Mouse (Mus musculus) ovary, adult 10 weeks (tissue): ENCODE measurements around the gene Gsc2. TPM values are rescaled to one million over a fixed set of nuclear protein-coding genes. Genes with fewer than 3 reads are reported as not detected.

ENCODE experiments used
- polyA plus RNA-seq: library from polyadenylated mRNA; stranded (reverse); fragments of 350-450 nt; fragmentation: Illumina TruSeq; extraction: RNeasy Lipid Tissue Mini Kit (QIAGEN cat#74804); gene quantifications from one replicate; pipeline ENCODE4 v1.2.3, GENCODE M21; 2014

The Gsc2 gene
- polyA plus RNA-seq, result not detected

DNA sequence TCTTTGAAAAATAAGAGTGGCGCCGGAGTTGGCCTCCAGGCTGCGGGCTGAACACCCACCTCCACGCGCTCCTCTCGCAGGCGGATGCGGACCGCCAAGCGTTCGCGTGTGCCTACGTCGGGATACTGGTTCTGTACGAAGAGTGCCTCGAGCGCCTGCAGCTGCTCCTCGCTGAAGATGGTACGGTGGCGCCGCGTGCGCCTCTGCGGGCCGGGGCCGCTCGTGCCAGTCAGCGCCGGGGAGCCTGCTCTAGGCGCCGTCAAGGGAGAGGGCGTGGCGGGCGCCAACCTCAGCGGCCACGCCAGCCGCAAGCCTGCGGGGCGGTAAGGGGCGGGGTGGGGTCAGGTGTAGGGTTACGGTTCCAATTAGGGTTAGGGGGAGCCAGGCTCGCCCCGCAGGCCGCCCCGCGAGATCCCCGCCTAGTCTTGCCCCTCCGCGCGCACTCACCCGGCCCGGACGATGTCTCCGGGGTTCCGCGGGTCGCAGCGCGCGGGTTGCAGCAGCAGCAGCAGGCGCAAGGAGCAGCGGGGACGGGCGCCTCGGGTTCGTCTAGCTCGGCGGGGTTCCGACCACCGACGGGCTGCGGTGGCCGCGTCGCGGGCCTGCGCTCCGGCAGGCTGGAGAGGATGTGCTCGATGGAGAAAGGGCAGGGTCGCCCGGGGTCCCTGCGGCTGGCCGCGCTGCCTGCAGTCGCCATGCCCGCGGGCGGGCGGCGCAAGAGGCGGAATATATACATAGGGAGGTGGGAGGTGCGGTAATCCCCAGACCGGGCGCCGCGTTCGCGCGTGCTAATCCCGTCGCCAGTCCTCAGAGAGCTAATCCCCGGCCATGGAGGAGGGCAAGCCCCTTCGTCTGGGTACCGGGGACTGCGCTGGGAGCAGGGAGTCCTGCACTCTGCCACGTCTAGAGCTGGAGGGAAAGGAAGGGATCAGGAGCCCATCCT lies at the start of gene Gsc2:
Gsc2 (minus strand) TSS at position 753 of the 943 bp plus-strand sequence.

GRCm38 (mm10) chr16:17928087-17928580 lies 13.3 kb upstream of the Gsc2 start, which contains the start of gene Slc25a1:
Gene Slc25a1, minus strand, starts transcription at chr16:17928219.

GRCm38 (mm10) chr16:17911052-17911595 lies 3.7 kb downstream of the Gsc2 start, which contains the start of gene Ess2:
Gene Ess2, minus strand, starts transcription at chr16:17911348.

GRCm38 (mm10) chr16:17898462-17898861 lies 16.4 kb downstream of the Gsc2 start, which contains the start of the genes Dgcr2 and Tssk2:
Gene Dgcr2, minus strand, starts transcription at chr16:17898562.
Gene Tssk2, plus strand, starts transcription at chr16:17898637.

DNA sequence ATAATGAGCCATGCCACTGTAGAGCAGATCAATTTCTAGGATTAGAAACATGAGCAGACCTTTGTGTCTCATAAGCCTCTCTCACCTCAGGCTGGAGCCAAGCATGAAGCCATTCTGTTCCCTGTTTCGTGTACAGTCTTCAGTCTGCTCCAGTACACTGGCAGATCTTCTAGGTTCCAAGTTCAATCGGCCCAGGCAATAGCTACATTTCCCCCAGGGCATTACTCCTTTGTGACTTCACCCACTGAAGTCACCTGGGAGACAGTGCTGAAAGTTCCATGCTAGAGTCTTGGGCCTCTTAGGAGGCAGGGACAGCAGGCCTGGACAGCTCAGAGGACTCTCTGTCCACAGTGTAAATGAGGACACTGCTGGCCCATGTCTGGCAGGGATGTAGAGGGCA lies 20.9 kb downstream of the Gsc2 start, which contains the start of gene Tssk1:
Tssk1 (plus strand) TSS at position 301 of the 400 bp plus-strand sequence.

GRCm38 (mm10) chr16:17891567-17891959 lies 23.3 kb downstream of the Gsc2 start, which contains the start of gene Gm20518:
Gene Gm20518, minus strand, starts transcription at chr16:17891671.

Other genes starting within 250 kb of the Gsc2 start
- 10.9 TPM for gene Med15, start 182.2 kb downstream of the Gsc2 start, polyA plus RNA-seq
- 11.0 TPM for gene Klhl22, start 155.4 kb downstream of the Gsc2 start, polyA plus RNA-seq
- gene Scarf2, start 117.8 kb downstream of the Gsc2 start, polyA plus RNA-seq, result 0.14 TPM
- not detected for gene B830017H08Rik, start 81.9 kb downstream of the Gsc2 start, polyA plus RNA-seq
- gene Car15, start 76.7 kb downstream of the Gsc2 start, polyA plus RNA-seq, result not detected
- gene Gm20518, start 23.4 kb downstream of the Gsc2 start, polyA plus RNA-seq, result not detected
- gene Tssk1, start 20.8 kb downstream of the Gsc2 start, polyA plus RNA-seq, result not detected
- 13.3 TPM for gene Dgcr2, start 16.5 kb downstream of the Gsc2 start, polyA plus RNA-seq
- gene Tssk2, start 16.4 kb downstream of the Gsc2 start, polyA plus RNA-seq, result not detected
- 2.9 TPM for gene Ess2, start 3.7 kb downstream of the Gsc2 start, polyA plus RNA-seq
- gene Slc25a1, start 13.2 kb upstream of the Gsc2 start, polyA plus RNA-seq, result 11.5 TPM
- not detected for gene Vpreb2, start 65.4 kb upstream of the Gsc2 start, polyA plus RNA-seq
- gene Dgcr6, start 137.8 kb upstream of the Gsc2 start, polyA plus RNA-seq, result 3.3 TPM
- gene Prodh, start 175.1 kb upstream of the Gsc2 start, polyA plus RNA-seq, result not detected
- not detected for gene Rtn4r, start 212.6 kb upstream of the Gsc2 start, polyA plus RNA-seq